Mouse (Mus musculus): Measurements from ENCODE around the gene Tnxb. TPM values are rescaled to one million over a fixed set of nuclear protein-coding genes. Genes with fewer than 3 reads are reported as not detected.

Gene Tnxb
- polyA plus RNA-seq, 1 experiment from 2014 or later: 0.05 TPM

- H3K4me1 ChIP-seq: peaks cover 43% of the 10 kb centered on the region
- H3K27ac ChIP-seq: peak overlapping the region; percentile 76; the same call in 1 of the 2 replicates
- ATAC-seq: no peak
- peak overlapping the region; percentile 70 for H3K4me2 ChIP-seq
- H3K27me3 ChIP-seq: no peaks in the 10 kb centered on the region
- H3K4me3 ChIP-seq: peak overlapping the region; percentile 59
- no peaks in the 10 kb centered on the region for H3K9me3 ChIP-seq (replicated peaks)
- 44% methylated on average over 10 of the region's 10 CpGs for WGBS
- H3K9ac ChIP-seq: peak overlapping the region; percentile 70
- peaks cover 20% of the 10 kb centered on the region for H3K36me3 ChIP-seq (ENCODE audit: poor library complexity, severe bottlenecking)
These were observed 25.0 kb upstream of the Tnxb start for GRCm38 (mm10) chr17:34645256-34645829.

- Histone ChIP-seq H3K27me3 (no peaks in the 10 kb centered on the region), H3K36me3 (ENCODE audit: poor library complexity, severe bottlenecking) (peaks cover 26% of the 10 kb centered on the region), H3K27ac (no peak overlapping the region), H3K4me2 (peak overlapping the region; percentile 70), H3K4me1 (peaks cover 37% of the 10 kb centered on the region), H3K4me3 (peak overlapping the region; percentile 11; the same call in 1 of the 2 replicates), H3K9me3 (replicated peaks) (no peaks in the 10 kb centered on the region), H3K9ac (peak overlapping the region; percentile 70; the same call in 1 of the 2 replicates)
- no peak for ATAC-seq
- WGBS: 89% methylated on average over 30 of the region's 30 CpGs
These were observed 24.4 kb upstream of the Tnxb start for GRCm38 (mm10) chr17:34645831-34646511.

- 1% methylated on average over 66 of the region's 66 CpGs for WGBS
- Histone ChIP-seq H3K27me3 (no peaks in the 10 kb centered on the region), H3K9me3 (replicated peaks) (no peaks in the 10 kb centered on the region), H3K4me1 (peaks cover 31% of the 10 kb centered on the region), H3K4me3 (peak within 1 kb of the TSS; percentile 93), H3K4me2 (peak within 1 kb of the TSS; percentile 91), H3K9ac (peak within 1 kb of the TSS; percentile 89), H3K27ac (peak within 1 kb of the TSS; percentile 60), H3K36me3 (ENCODE audit: poor library complexity, severe bottlenecking) (peaks cover 38% of the 10 kb centered on the region)
- peak; percentile 97 for ATAC-seq
These were observed 23.2 kb upstream of the Tnxb start, which contains the start of gene Atf6b for GRCm38 (mm10) chr17:34646906-34647787. Gene Atf6b (plus strand): TSS chr17:34647146.

- Histone ChIP-seq H3K4me2 (peak overlapping the region; percentile 91), H3K9me3 (replicated peaks) (no peaks in the 10 kb centered on the region), H3K27ac (no peak overlapping the region), H3K9ac (peak overlapping the region; percentile 89), H3K4me3 (peak overlapping the region; percentile 93), H3K36me3 (ENCODE audit: poor library complexity, severe bottlenecking) (peaks cover 50% of the 10 kb centered on the region), H3K4me1 (peaks cover 31% of the 10 kb centered on the region), H3K27me3 (no peaks in the 10 kb centered on the region)
- ATAC-seq: no peak
- 85% methylated on average over 16 of the region's 16 CpGs for WGBS
These were observed 22.0 kb upstream of the Tnxb start for GRCm38 (mm10) chr17:34648141-34648890.

- WGBS: 91% methylated on average over 18 of the region's 18 CpGs
- peaks cover 31% of the 10 kb centered on the region for H3K4me1 ChIP-seq
- no peaks in the 10 kb centered on the region for H3K27me3 ChIP-seq
- ATAC-seq: no peak
- no peak overlapping the region for H3K27ac ChIP-seq
- H3K9ac ChIP-seq: no peak overlapping the region
- H3K4me3 ChIP-seq: no peak overlapping the region
- no peaks in the 10 kb centered on the region for H3K9me3 ChIP-seq (replicated peaks)
- no peak overlapping the region for H3K4me2 ChIP-seq
- H3K36me3 ChIP-seq (ENCODE audit: poor library complexity, severe bottlenecking): peaks cover 59% of the 10 kb centered on the region
These were observed 21.1 kb upstream of the Tnxb start for GRCm38 (mm10) chr17:34649106-34649864.

- ATAC-seq: no peak
- Histone ChIP-seq H3K4me1 (peaks cover 21% of the 10 kb centered on the region), H3K36me3 (ENCODE audit: poor library complexity, severe bottlenecking) (peaks cover 70% of the 10 kb centered on the region), H3K27ac (no peak overlapping the region), H3K4me2 (no peak overlapping the region), H3K9me3 (replicated peaks) (no peaks in the 10 kb centered on the region), H3K27me3 (no peaks in the 10 kb centered on the region), H3K9ac (peak overlapping the region; percentile 21; the same call in 1 of the 2 replicates), H3K4me3 (no peak overlapping the region)
- 92% methylated on average over 14 of the region's 14 CpGs for WGBS
These were observed 19.6 kb upstream of the Tnxb start for GRCm38 (mm10) chr17:34650781-34651180.

GRCm38 (mm10) chr17:34651507-34652221 lies 18.7 kb upstream of the Tnxb start:
- H3K36me3 ChIP-seq (ENCODE audit: poor library complexity, severe bottlenecking): peaks cover 70% of the 10 kb centered on the region

GRCm38 (mm10) chr17:34652546-34652945 lies 17.8 kb upstream of the Tnxb start:
- no peak for ATAC-seq
- H3K4me1 ChIP-seq: peaks cover 12% of the 10 kb centered on the region
- peaks cover 70% of the 10 kb centered on the region for H3K36me3 ChIP-seq (ENCODE audit: poor library complexity, severe bottlenecking)
- no peak overlapping the region for H3K4me3 ChIP-seq
- no peaks in the 10 kb centered on the region for H3K9me3 ChIP-seq (replicated peaks)
- no peak overlapping the region for H3K9ac ChIP-seq
- H3K27ac ChIP-seq: no peak overlapping the region
- H3K27me3 ChIP-seq: no peaks in the 10 kb centered on the region
- 94% methylated on average over 10 of the region's 10 CpGs for WGBS
- no peak overlapping the region for H3K4me2 ChIP-seq

More at GRCm38 (mm10) chr17:34651507-34652221, 18.7 kb upstream of the Tnxb start:
- H3K4me1 ChIP-seq: peaks cover 13% of the 10 kb centered on the region
- H3K4me3 ChIP-seq: no peak overlapping the region
- no peak overlapping the region for H3K4me2 ChIP-seq
- no peak overlapping the region for H3K9ac ChIP-seq
- 46% methylated on average over 19 of the region's 19 CpGs for WGBS
- H3K27ac ChIP-seq: no peak overlapping the region
- H3K27me3 ChIP-seq: no peaks in the 10 kb centered on the region
- ATAC-seq: no peak
- H3K9me3 ChIP-seq (replicated peaks): no peaks in the 10 kb centered on the region

- Histone ChIP-seq H3K27me3 (no peaks in the 10 kb centered on the region), H3K27ac (no peak overlapping the region), H3K9me3 (replicated peaks) (no peaks in the 10 kb centered on the region), H3K9ac (no peak overlapping the region), H3K4me3 (no peak overlapping the region), H3K4me2 (no peak overlapping the region), H3K4me1 (peaks cover 7% of the 10 kb centered on the region), H3K36me3 (ENCODE audit: poor library complexity, severe bottlenecking) (peaks cover 70% of the 10 kb centered on the region)
- WGBS: 96% methylated on average over 8 of the region's 8 CpGs
- no peak for ATAC-seq
These were observed 17.4 kb upstream of the Tnxb start for GRCm38 (mm10) chr17:34652985-34653384.

GRCm38 (mm10) chr17:34653746-34654285 lies 16.5 kb upstream of the Tnxb start:
- Histone ChIP-seq H3K27me3 (peaks cover 1% of the 10 kb centered on the region; the same call in 1 of the 2 replicates), H3K4me2 (no peak overlapping the region), H3K4me1 (no peaks in the 10 kb centered on the region; the same call in 1 of the 2 replicates), H3K4me3 (no peak overlapping the region), H3K9ac (no peak overlapping the region), H3K27ac (no peak overlapping the region), H3K9me3 (replicated peaks) (no peaks in the 10 kb centered on the region), H3K36me3 (ENCODE audit: poor library complexity, severe bottlenecking) (peaks cover 66% of the 10 kb centered on the region)
- no peak for ATAC-seq
- WGBS: 65% methylated on average over 9 of the region's 9 CpGs
